Mouse (Mus musculus) heart, adult 2 months (tissue): ENCODE results near the gene Sphk1. TPM values are rescaled to one million over a fixed set of nuclear protein-coding genes. Genes with fewer than 3 reads are reported as not detected.

ENCODE experiments used
- DNase-seq, 2 experiments: peaks; one replicate each; pipeline ENCODE4 v3.0.0; 2021
- H3K27ac ChIP-seq: fragments of 200-600 bp; 2 replicates; pipeline ENCODE4 v1.8.1; 2022
- H3K27me3 ChIP-seq: fragments of 200-500 bp; 2 replicates; pipeline ENCODE4 v1.6.1; 2012; ENCODE audit warnings: mild to moderate bottlenecking, low read length, inconsistent platforms, mixed read lengths; ENCODE audit not compliant: control insufficient read depth, insufficient read depth
- H3K36me3 ChIP-seq: fragments of 200-500 bp; 2 replicates; pipeline ENCODE4 v1.6.1; 2012; ENCODE audit warnings: low read length, inconsistent platforms; ENCODE audit not compliant: control insufficient read depth, insufficient read depth
- H3K4me1 ChIP-seq: fragments of 200-500 bp; 2 replicates; pipeline ENCODE4 v1.6.1; 2011; ENCODE audit warnings: low read length; ENCODE audit not compliant: control insufficient read depth, insufficient read depth
- H3K4me3 ChIP-seq: fragments of 200-600 bp; 2 replicates; pipeline ENCODE4 v1.8.1; 2022
- H3K79me2 ChIP-seq: fragments of 200-500 bp; replicated peaks from 2 replicates; pipeline ENCODE4 v1.6.1; 2012; ENCODE audit warnings: mild to moderate bottlenecking, inconsistent platforms, low read length, moderate library complexity, mixed read lengths; ENCODE audit not compliant: control insufficient read depth, insufficient read depth
- H3K9ac ChIP-seq: fragments of 200-500 bp; 2 replicates; pipeline ENCODE4 v1.6.1; 2012; ENCODE audit warnings: low read depth, mild to moderate bottlenecking, control low read depth, inconsistent platforms, low read length, mixed read lengths
- CTCF ChIP-seq: fragments of 200-600 bp; IDR thresholded peaks from 2 replicates; pipeline ENCODE4 v1.8.1; 2022; ENCODE audit warnings: antibody characterized with exemption, mild to moderate bottlenecking, moderate library complexity
- EP300 ChIP-seq: fragments of 200-500 bp; IDR thresholded peaks from 2 replicates; pipeline ENCODE4 v1.6.1; 2011; ENCODE audit warnings: low read depth, low read length, control low read depth; ENCODE audit not compliant: insufficient read depth
- POLR2A ChIP-seq: fragments of 200-500 bp; IDR thresholded peaks from 2 replicates; pipeline ENCODE4 v1.6.1; 2011; ENCODE audit warnings: mild to moderate bottlenecking, low read depth, low read length, control low read depth; ENCODE audit not compliant: insufficient read depth
- WGBS: fragments of 180-500 bp; shearing (Covaris S2); methylation state at CpG from one replicate; pipeline ENCODE4 v1.1.7; 2018; 5-methylcytosine and 5-hydroxymethylcytosine counted together
- intact Hi-C: fragments of 180-260 bp; cut with DNase I; formaldehyde crosslinking; loops from one replicate; pipeline ENCODE4 v1.15.1; 2025
- polyA plus RNA-seq: library from polyadenylated mRNA; depleted of rRNA; stranded (reverse); fragments of >200 nt; gene quantifications from 2 replicates; pipeline ENCODE4 v1.2.3, GENCODE M21; 2012
- total RNA-seq, 2 experiments: library from RNA; stranded (reverse); gene quantifications; 2 replicates each; pipeline ENCODE4 v1.2.3; 2021

The Sphk1 gene
- total and polyA plus RNA-seq, 3 experiments: 0.98 to 3.2 (median 1.1) TPM

DNA sequence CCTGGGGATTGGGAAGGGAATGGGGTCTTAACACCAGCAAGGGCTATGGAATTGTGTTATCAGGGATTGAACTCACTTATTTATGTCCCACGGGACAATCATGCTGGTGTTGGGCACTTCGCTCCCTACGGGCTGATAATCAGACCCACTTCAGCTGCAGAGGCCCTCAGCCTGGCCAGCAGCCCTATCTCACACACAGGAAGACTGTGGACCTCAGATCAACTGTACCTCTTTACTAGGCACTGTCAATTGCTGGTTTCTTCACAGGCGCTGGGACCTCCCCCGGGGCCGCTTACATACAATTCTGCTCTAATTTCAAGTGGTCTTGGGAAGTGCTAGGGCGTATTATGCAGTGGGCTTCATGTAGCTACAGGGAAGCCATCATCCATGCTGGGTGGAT, 6.0 kb downstream of the Sphk1 start:
- Histone ChIP-seq H3K9ac (no peak overlapping the region), H3K79me2 (no peaks in the 10 kb centered on the region), H3K4me1 (no peaks in the 10 kb centered on the region), H3K4me3 (no peak overlapping the region), H3K27me3 (peaks cover 3% of the 10 kb centered on the region; the same call in 1 of the 2 replicates), H3K36me3 (no peaks in the 10 kb centered on the region), H3K27ac (no peak overlapping the region)
- WGBS: 77% methylated on average over 7 of the region's 7 CpGs
- TF ChIP-seq CTCF (no peak), EP300 (no peak), POLR2A (no peak)
- DNase-seq: no peak
- intact Hi-C loops: no loop called here

DNA sequence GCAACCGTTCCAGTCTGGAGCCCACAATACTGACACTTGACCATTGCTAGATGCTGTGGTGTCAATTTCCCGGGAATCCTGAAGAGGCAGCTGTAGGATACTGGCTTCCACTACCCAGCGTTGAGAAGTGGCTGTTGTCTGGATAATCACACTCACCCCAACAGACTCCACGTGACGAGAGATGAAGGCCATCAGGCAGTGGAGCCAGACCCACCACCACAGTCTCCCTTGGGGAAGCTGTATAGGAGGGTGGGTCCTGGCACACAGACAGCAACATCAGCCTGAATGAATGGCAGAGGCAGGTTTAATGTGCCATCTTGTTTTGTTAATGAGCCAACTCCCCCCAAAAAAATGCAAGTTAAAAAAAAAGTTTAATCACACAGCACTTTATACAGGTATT, 6.7 kb downstream of the Sphk1 start:
- H3K4me3 ChIP-seq: no peak overlapping the region
- H3K4me1 ChIP-seq: no peaks in the 10 kb centered on the region
- no peak overlapping the region for H3K9ac ChIP-seq
- 73% methylated on average over 5 of the region's 5 CpGs for WGBS
- H3K27ac ChIP-seq: no peak overlapping the region
- peaks cover under 1% of the 10 kb centered on the region; the same call in 1 of the 2 replicates for H3K27me3 ChIP-seq
- H3K79me2 ChIP-seq: no peaks in the 10 kb centered on the region
- intact Hi-C loops: no loop called here
- no peak for TF ChIP-seq CTCF
- no peak for TF ChIP-seq EP300
- no peak for TF ChIP-seq POLR2A
- no peaks in the 10 kb centered on the region for H3K36me3 ChIP-seq
- DNase-seq: no peak

DNA sequence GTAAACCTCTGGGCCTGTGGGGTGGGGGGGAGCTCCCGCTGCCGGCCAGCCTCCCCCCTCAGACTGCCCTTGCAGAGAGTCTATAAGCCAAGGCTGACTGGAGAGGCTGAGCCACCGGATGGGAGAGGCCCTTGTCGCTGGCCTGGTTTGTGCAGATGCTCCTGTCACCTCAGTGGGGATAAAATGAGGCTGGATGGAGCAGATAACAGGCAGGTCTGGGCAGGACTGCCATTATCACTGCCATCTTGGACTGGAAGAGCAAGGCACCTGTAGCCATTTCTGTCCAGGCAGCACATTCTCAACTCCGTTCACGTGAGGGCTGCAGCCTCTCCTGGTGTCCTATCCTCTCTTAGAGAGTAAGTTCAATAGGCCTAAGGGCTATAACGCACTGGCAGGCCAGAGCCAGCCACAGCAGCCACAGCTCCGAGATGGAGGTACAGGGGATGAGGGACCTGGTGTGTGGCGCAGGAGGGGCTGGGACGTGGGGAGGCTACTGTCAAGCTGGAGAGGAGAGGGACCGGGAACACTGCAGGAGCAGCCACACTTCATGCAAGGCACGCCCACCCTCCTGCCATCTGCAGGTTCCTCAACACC, 7.5 kb downstream of the Sphk1 start:
- no peak for DNase-seq
- Histone ChIP-seq H3K9ac (no peak overlapping the region), H3K4me1 (no peaks in the 10 kb centered on the region), H3K4me3 (no peak overlapping the region), H3K27ac (no peak overlapping the region), H3K36me3 (no peaks in the 10 kb centered on the region), H3K79me2 (no peaks in the 10 kb centered on the region), H3K27me3 (no peaks in the 10 kb centered on the region)
- WGBS: 88% methylated on average over 12 of the region's 12 CpGs
- intact Hi-C loops: no loop called here
- no peak for TF ChIP-seq EP300
- TF ChIP-seq CTCF: no peak
- no peak for TF ChIP-seq POLR2A

DNA sequence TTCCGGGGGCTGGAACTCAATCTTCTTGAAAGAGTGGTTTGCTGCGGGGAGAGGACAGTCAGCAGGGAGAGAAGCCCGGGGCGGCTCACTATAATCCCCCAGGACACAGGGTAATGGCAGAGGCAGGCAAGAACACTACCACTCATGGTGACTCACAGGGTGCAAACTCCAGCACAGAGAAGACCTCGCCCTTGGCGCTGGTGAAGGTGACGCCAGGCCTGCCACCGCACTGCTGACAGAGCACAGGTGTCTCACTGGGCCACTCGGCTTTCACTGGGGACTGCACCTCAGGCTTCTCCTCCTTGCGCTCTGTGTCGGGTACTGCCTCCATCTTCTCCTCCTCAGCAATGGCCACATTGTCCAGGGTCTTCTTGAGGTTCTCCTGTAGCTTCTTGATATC, 10.5 kb downstream of the Sphk1 start:
- no peaks in the 10 kb centered on the region for H3K36me3 ChIP-seq
- no peaks in the 10 kb centered on the region for H3K79me2 ChIP-seq
- intact Hi-C loops: loop anchor here (5.0 kb wide), 1 partner anchor 224 kb away; no protein-coding TSS in a partner anchor
- H3K4me3 ChIP-seq: no peak overlapping the region
- TF ChIP-seq CTCF (no peak), POLR2A (no peak), EP300 (no peak)
- no peak overlapping the region for H3K9ac ChIP-seq
- H3K27me3 ChIP-seq: no peaks in the 10 kb centered on the region
- no peak overlapping the region for H3K27ac ChIP-seq
- WGBS: 93% methylated on average over 11 of the region's 11 CpGs
- DNase-seq: no peak
- H3K4me1 ChIP-seq: no peaks in the 10 kb centered on the region

DNA sequence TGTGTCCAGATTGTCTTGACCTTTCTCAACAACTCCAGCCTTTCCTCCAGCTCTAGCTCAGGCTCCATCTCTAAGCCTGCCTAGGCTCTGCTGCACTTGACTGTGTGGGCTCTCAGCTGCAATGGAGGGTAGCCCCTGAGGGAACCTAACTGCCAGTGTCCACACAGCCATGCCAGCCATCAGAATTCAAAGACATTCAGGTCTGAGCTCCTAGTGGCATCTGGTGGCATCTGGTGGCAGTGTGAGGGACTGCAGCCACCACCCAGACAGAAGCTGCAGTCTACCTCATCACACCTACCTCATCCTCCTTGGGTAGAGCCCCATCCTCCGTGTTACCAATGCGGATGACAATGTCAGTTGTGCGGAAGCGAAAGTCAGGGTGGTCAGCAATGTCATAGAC, 12.4 kb downstream of the Sphk1 start:
- Histone ChIP-seq H3K36me3 (no peaks in the 10 kb centered on the region), H3K4me3 (no peak overlapping the region), H3K79me2 (no peaks in the 10 kb centered on the region), H3K27ac (no peak overlapping the region), H3K27me3 (no peaks in the 10 kb centered on the region), H3K4me1 (no peaks in the 10 kb centered on the region), H3K9ac (no peak overlapping the region)
- intact Hi-C loops: loop anchor here (5.0 kb wide), 1 partner anchor 226 kb away; no protein-coding TSS in a partner anchor
- TF ChIP-seq EP300: 0 out of 2 replicates have a peak, but pooled peaks have one; percentile 31
- peak; percentile 78 for TF ChIP-seq CTCF
- no peak for TF ChIP-seq POLR2A
- no peak for DNase-seq
- 83% methylated on average over 4 of the region's 4 CpGs for WGBS

DNA sequence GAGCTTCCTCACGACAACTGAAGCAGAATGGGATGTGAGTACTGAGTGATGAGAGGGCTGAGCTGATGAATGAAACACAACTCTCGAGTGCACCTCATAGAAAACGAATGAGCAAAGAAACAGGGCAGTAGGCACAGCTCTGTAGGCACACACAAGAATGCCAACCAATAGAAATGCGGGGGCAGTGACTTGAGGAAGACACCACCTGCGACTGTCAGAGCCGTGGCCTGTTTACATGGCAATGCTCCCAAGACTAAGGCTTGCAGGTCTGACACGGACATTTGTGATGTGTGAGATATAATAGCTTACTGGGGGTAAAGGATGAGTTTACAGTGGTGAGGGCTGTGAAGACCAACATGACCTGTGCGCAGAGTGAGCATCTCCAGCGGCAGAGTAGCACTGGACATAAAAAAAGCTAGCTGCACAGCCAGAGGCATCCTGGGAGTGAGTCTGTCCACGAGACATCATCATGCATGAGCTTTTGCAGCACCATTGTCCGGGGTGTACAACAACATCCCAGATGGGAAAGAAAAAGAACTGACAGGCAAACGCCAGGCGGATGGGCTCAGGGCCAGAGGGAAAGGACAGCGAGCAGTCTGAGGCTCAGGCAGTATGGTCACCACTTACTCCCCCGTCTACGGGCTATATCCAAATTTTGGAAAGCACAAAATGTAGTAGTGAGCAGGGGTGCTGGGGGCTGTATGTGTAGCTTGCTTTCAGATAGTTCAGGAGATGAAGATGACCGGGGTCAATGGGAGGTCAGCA, 16.8 kb downstream of the Sphk1 start:
- H3K36me3 ChIP-seq: no peaks in the 10 kb centered on the region

More for the DNA sequence above, 16.8 kb downstream of the Sphk1 start:
- no peaks in the 10 kb centered on the region for H3K27me3 ChIP-seq
- H3K4me1 ChIP-seq: peaks cover 11% of the 10 kb centered on the region
- TF ChIP-seq CTCF: no peak
- no peak for TF ChIP-seq EP300
- no peak for TF ChIP-seq POLR2A
- 75% methylated on average over 17 of the region's 17 CpGs for WGBS
- no peak overlapping the region for H3K4me3 ChIP-seq
- intact Hi-C loops: no loop called here
- no peak overlapping the region for H3K27ac ChIP-seq
- no peaks in the 10 kb centered on the region; the same call in none of the 2 replicates for H3K79me2 ChIP-seq
- DNase-seq: no peak
- no peak overlapping the region for H3K9ac ChIP-seq
